Mouse (Mus musculus) embryonic facial prominence, embryonic 11.5 days (tissue): ENCODE measurements at regions not wholly inside any gene's neighbourhood (a gene's known extent, or its start where the extent isn't known, plus 50 kb on each side); places are given as distances from the start of the nearest gene placed in this dataset.
A peak's percentile ranks its signal among the peaks of the same experiment; 100 is the strongest.

Experiments used
- ATAC-seq: fragments of 200-750 bp; cut with Nextera tagmentation; replicated peaks from 2 replicates; pipeline ENCODE4 v1.8.0; 2017; ENCODE audit warnings: low read depth; ENCODE audit not compliant: insufficient number of reproducible peaks, low FRiP score, low TSS enrichment
- DNase-seq: peaks from one replicate; pipeline ENCODE4 v3.0.0-alpha.2; 2015; ENCODE audit warnings: low spot score
- H3K27ac ChIP-seq: fragments of 300-500 bp; sonication (generic); replicated peaks from 2 replicates; pipeline ENCODE4 v1.5.1; 2014; ENCODE audit warnings: mild to moderate bottlenecking, low read depth, low read length, control low read depth
- H3K27me3 ChIP-seq: fragments of 300-500 bp; sonication (generic); 2 replicates; pipeline ENCODE4 v1.6.1; 2014; ENCODE audit warnings: mild to moderate bottlenecking, low read length, moderate library complexity, mixed read lengths; ENCODE audit not compliant: control insufficient read depth, insufficient read depth
- H3K36me3 ChIP-seq: fragments of 300-500 bp; sonication (generic); replicated peaks from 2 replicates; pipeline ENCODE4 v1.6.1; 2014; ENCODE audit warnings: low read depth, mild to moderate bottlenecking, low read length, moderate library complexity, mixed read lengths; ENCODE audit not compliant: control insufficient read depth, insufficient read depth
- H3K4me1 ChIP-seq: fragments of 300-500 bp; sonication (generic); 2 replicates; pipeline ENCODE4 v1.6.1; 2014; ENCODE audit warnings: low read length, mixed read lengths; ENCODE audit not compliant: control insufficient read depth, insufficient read depth
- H3K4me2 ChIP-seq: fragments of 300-500 bp; sonication (generic); 2 replicates; pipeline ENCODE4 v1.6.1; 2014; ENCODE audit warnings: low read depth, mild to moderate bottlenecking, control low read depth, low read length, moderate library complexity
- H3K4me3 ChIP-seq: fragments of 300-500 bp; sonication (generic); 2 replicates; pipeline ENCODE4 v1.5.1; 2014; ENCODE audit warnings: low read depth, low read length, control low read depth
- H3K9ac ChIP-seq: fragments of 300-500 bp; sonication (generic); replicated peaks from 2 replicates; pipeline ENCODE4 v1.6.1; 2014; ENCODE audit warnings: mild to moderate bottlenecking, control low read depth, low read length
- H3K9me3 ChIP-seq: fragments of 300-500 bp; sonication (generic); replicated peaks from 2 replicates; pipeline ENCODE4 v1.6.1; 2016; ENCODE audit warnings: mild to moderate bottlenecking, low read length, inconsistent platforms, mixed read lengths; ENCODE audit not compliant: control insufficient read depth
- WGBS: fragments of 180-500 bp; shearing (Covaris S2); extraction: QIAGEN DNeasy Blood & Tissue Kit; methylation state at CpG from one replicate; pipeline ENCODE4 v1.1.7; 2014; 5-methylcytosine and 5-hydroxymethylcytosine counted together

DNA sequence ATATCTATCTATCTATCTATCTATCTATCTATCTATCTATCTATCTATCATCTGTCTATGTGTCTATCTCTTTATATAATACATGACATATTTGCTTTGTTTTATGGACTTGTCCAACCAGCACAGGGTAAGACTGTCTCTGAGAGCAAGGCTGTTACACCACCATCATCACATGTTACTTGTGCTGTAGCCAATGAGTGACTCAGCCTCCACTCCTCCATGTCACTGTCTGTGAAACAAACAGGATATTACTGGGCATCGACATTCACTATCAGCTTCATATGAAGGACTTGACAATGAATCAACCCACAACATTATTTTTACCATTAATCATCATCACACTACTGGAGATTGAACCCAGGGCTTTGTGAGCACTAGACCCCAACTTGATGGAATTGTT, 549.0 kb downstream of the Med13l start:
- H3K4me1 ChIP-seq, result no peaks in the 10 kb centered on the region; the same call in 1 of the 2 replicates
- no peaks in the 10 kb centered on the region for H3K27me3 ChIP-seq
- H3K27ac ChIP-seq, result no peak overlapping the region
- DNase-seq (no peak), ATAC-seq (no peak)
- H3K9me3 ChIP-seq, result no peaks in the 10 kb centered on the region
- no peaks in the 10 kb centered on the region for H3K36me3 ChIP-seq
- H3K4me2 ChIP-seq, result no peak overlapping the region
- H3K9ac ChIP-seq, result no peak overlapping the region
- 95% methylated on average over 1 of the region's 1 CpGs for WGBS
- no peak overlapping the region for H3K4me3 ChIP-seq

DNA sequence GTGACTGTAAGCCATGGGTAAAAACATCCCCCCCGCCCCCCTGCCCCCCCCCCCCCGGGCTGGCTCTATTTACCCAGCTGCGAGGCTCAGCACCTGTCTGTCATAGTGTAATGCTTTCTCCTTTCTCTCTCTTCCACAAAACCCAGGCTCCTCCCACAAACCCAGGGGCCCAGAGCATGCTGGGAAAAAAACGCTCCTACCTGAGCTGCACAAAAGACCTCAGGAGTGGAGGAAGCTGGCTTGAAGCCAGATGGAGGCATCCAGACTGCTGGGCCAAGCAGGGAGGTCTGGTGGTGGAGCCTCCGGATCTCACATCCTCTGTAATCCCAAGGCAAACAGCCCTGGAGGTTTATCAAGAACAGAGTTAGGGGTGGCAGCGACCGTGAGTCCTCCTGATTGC, 553.6 kb downstream of the Med13l start:
- no peaks in the 10 kb centered on the region for H3K9me3 ChIP-seq
- H3K27ac ChIP-seq, result no peak overlapping the region
- DNase-seq (peak; percentile 32), ATAC-seq (no peak)
- H3K4me1 ChIP-seq, result no peaks in the 10 kb centered on the region; the same call in 1 of the 2 replicates
- H3K36me3 ChIP-seq, result no peaks in the 10 kb centered on the region
- H3K4me2 ChIP-seq, result no peak overlapping the region
- WGBS, result 59% methylated on average over 5 of the region's 7 CpGs
- no peak overlapping the region for H3K9ac ChIP-seq
- no peaks in the 10 kb centered on the region for H3K27me3 ChIP-seq
- H3K4me3 ChIP-seq, result no peak overlapping the region

DNA sequence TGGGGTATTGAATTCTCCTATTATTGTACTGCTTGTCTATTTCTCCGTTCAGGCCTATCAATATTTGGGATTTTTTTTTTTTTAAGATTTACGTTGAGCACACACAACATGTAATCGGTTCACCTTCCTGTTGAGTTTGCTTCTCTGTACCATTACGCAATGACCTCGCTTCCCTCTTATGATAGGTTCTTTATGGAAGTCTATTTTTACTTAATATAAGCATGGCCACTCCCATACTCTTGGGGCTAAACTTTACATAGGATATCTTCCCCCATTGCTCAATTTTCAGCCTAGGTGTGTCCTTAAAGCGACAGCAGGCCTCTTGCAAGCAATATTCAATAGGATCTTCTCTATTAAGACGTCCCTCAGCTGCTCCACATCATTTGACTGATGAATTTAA, 544.7 kb upstream of the Tbx3 start:
- Histone ChIP-seq H3K9me3 (no peaks in the 10 kb centered on the region), H3K9ac (no peak overlapping the region), H3K4me1 (no peaks in the 10 kb centered on the region), H3K27ac (no peak overlapping the region), H3K4me3 (no peak overlapping the region), H3K4me2 (no peak overlapping the region), H3K27me3 (no peaks in the 10 kb centered on the region), H3K36me3 (no peaks in the 10 kb centered on the region)
- ATAC-seq, result no peak
- 89% methylated on average over 7 of the region's 7 CpGs for WGBS
- DNase-seq, result no peak

DNA sequence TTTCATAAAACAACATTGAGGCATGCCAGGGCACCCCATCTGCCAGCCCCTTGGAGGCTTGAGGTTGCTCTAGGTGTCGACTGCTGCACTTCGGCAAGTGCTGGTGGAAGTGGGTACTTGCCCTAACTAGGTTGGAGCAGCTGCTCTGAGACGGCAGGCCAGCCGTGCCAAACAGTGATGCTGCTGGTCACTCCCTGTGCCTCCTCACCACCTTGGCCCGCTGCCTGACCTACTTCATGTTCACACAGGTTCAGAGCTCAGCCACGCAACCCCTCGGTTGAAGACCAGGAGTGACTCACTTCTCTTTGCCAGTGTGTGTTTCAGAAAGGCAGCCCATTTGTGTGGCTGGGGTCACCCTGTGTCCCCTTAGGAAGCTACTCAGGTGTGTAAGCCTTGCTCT, 540.3 kb upstream of the Tbx3 start:
- DNase-seq (no peak), ATAC-seq (no peak)
- no peak overlapping the region for H3K27ac ChIP-seq
- no peaks in the 10 kb centered on the region for H3K36me3 ChIP-seq
- WGBS, result 95% methylated on average over 7 of the region's 7 CpGs
- H3K27me3 ChIP-seq, result no peaks in the 10 kb centered on the region
- no peaks in the 10 kb centered on the region for H3K9me3 ChIP-seq
- H3K4me3 ChIP-seq, result no peak overlapping the region
- H3K9ac ChIP-seq, result no peak overlapping the region
- H3K4me1 ChIP-seq, result peaks cover 5% of the 10 kb centered on the region; the same call in 1 of the 2 replicates
- H3K4me2 ChIP-seq, result no peak overlapping the region

DNA sequence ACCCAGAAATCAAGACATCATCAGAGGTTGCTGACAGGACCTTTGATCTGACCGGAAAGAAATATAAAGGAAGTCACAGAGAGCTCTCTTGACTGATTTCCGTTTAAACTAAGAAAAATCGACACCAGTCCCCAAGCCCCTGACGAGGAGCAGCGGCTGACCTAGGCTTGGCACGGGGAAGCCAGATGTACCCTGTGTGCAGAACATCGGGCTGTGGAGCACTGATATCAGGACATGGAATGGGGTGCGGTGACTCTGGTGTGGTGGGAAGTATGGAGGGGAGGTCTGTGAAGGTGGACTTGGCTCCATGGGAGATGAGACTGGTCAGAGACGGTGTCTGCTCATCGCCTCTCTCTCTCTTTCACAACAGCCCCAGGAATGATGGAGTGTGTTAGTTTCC, 539.0 kb upstream of the Tbx3 start:
- Histone ChIP-seq H3K27ac (no peak overlapping the region), H3K4me3 (no peak overlapping the region), H3K9ac (no peak overlapping the region), H3K9me3 (no peaks in the 10 kb centered on the region), H3K36me3 (no peaks in the 10 kb centered on the region), H3K4me1 (peaks cover 5% of the 10 kb centered on the region; the same call in 1 of the 2 replicates), H3K27me3 (no peaks in the 10 kb centered on the region), H3K4me2 (no peak overlapping the region)
- ATAC-seq (no peak), DNase-seq (no peak)
- 50% methylated on average over 10 of the region's 10 CpGs for WGBS

DNA sequence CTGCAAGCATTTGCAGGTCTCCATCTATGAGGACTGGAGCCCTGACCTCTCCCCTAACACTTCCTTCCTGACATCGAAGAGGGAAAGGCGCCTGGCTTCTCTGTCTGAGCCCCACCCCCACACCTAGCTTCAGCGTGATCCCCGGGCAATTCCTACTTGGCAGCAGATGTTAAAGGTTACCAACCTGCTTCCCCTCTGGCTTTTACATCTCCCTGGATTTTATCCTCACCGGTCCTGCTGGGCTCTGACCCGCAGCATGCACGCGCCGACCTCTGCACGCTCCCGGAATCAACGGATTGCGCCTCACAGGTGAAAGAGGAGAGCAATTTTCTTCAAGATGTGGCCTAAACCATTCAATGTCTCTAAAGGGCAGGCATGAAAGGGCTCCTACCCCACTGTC, 537.1 kb upstream of the Tbx3 start:
- ATAC-seq (no peak), DNase-seq (peak; percentile 47)
- Histone ChIP-seq H3K4me1 (peaks cover 5% of the 10 kb centered on the region), H3K4me3 (no peak overlapping the region), H3K9me3 (no peaks in the 10 kb centered on the region), H3K36me3 (no peaks in the 10 kb centered on the region), H3K27ac (no peak overlapping the region), H3K27me3 (no peaks in the 10 kb centered on the region), H3K9ac (no peak overlapping the region; the same call in 1 of the 2 replicates), H3K4me2 (no peak overlapping the region)
- 22% methylated on average over 13 of the region's 13 CpGs for WGBS

DNA sequence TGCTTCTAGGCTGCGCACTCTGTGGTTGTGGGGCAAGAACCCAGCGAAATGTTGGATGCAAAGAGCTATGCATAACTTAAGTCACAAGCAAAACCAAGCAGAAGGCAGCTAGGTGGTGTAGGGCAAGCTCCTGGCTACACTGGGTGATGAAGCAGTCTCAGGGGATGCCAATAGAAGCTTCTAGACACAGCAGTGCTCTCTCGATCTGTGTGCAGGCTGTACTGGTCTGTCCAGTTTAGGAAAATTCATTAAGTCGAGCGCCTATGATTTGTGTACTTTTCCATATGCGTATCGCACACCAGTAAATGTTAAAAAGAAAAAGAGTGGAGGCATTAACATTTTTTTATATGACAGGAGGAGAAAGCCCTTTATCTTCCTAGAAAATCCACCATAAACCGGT, 533.6 kb upstream of the Tbx3 start:
- DNase-seq (no peak), ATAC-seq (no peak)
- no peak overlapping the region for H3K4me2 ChIP-seq
- no peak overlapping the region for H3K4me3 ChIP-seq
- H3K27me3 ChIP-seq, result no peaks in the 10 kb centered on the region
- H3K4me1 ChIP-seq, result peaks cover 5% of the 10 kb centered on the region
- H3K9me3 ChIP-seq, result no peaks in the 10 kb centered on the region
- 84% methylated on average over 8 of the region's 8 CpGs for WGBS
- no peaks in the 10 kb centered on the region for H3K36me3 ChIP-seq
- no peak overlapping the region for H3K9ac ChIP-seq
- no peak overlapping the region for H3K27ac ChIP-seq

DNA sequence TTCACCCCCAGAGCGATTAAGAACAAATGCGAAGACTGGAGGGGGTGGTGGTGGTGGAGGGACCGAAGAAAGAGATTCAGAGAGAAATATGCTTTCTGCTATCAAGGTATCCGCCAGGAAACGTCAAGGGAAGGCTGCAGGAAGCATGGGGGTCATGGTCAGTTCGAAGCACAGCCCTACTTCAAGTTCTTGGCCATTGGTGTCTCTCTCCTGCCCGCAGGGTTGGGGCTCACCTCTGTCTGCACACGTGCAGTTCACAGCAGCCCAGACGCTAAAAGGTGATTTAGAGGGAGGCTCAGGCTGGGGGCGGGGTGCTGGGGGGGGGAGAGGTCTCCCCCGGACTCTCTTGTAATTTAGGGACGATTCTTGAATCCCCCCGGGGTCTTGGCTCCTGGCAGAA, 533.1 kb upstream of the Tbx3 start:
- H3K36me3 ChIP-seq, result no peaks in the 10 kb centered on the region
- H3K27me3 ChIP-seq, result no peaks in the 10 kb centered on the region
- ATAC-seq (no peak), DNase-seq (no peak)
- H3K9ac ChIP-seq, result no peak overlapping the region
- no peak overlapping the region for H3K27ac ChIP-seq
- H3K4me1 ChIP-seq, result peaks cover 5% of the 10 kb centered on the region
- no peak overlapping the region for H3K4me3 ChIP-seq
- WGBS, result 66% methylated on average over 13 of the region's 13 CpGs
- H3K4me2 ChIP-seq, result no peak overlapping the region
- H3K9me3 ChIP-seq, result no peaks in the 10 kb centered on the region
